Mouse (Mus musculus): Measurements from ENCODE around the gene Ptprg.
"Not testable (repeated sequence)": the region's sequence is repeated elsewhere in the genome, so short reads cannot be mapped to it uniquely, and the experiment has no call there.

Gene Ptprg

DNA sequence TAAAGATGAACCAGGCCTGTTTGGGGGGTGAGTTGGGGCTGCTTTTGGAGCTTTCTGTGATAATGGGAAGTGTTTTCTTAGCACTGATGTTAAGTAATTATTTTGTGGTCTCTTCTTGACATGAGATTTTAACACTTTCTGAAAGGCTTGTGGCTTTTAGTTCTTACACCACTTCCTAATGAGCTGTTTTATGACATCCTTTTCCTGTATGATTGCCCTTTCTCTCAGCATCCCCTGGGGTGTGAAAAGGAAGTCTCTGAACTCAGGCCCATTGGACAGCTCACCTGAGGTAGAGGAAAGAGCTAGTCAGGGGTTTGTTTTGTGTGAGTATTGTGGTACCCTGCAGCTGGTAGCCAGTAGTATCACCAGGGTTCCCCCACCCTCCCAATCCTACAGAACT, 179.0 kb downstream of the Ptprg start:
- in situ Hi-C loops (cut with MboI, MseI), result no loop called here

DNA sequence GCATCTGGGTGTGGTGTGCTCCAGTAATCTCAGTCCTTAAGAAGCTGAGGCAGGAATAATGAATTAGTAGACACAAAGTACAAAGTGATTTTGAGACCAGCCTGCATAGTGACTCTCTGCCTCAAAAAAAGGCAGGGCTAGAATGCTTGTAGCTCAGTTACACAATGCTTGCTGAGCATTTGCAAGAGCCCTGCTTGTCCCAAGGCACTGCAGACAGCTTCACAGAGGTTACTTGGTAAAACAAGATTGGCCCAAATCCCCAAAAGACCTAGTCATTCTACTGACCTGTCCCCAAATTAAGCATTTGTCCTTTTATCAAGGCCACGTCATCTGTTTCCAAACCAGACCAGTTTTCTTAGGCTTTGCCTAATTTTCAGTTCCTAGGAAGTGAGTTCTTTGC, 190.4 kb downstream of the Ptprg start:
- in situ Hi-C loops (cut with MboI, MseI), result no loop called here

DNA sequence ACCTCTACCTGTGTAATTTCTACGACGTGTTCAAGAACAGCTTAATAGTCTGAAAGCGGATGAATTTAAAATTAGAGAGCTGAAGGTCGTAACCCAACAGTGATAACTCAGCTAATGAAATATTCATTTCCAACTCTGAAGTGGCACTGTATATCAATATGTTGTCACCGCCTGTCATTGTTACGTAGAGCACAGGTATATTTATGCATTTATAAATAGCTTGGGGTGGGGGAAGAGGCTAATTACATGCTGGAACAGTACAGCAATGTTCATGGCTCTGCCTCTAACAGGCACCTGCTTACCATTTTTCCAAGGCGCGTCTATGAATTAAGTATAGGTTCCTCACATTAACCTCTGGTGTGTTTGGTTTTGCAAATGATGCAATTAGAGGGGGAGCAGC, 199.3 kb downstream of the Ptprg start:
- in situ Hi-C loops (cut with MboI, MseI), result no loop called here

GRCm38 (mm10) chr14:11754656-11755055, 201.3 kb downstream of the Ptprg start:
- in situ Hi-C loops (cut with MboI, MseI), result no loop called here

GRCm38 (mm10) chr14:11758185-11758584, 204.9 kb downstream of the Ptprg start:
- in situ Hi-C loops (cut with MboI, MseI), result no loop called here

GRCm38 (mm10) chr14:11759356-11759755, 206.0 kb downstream of the Ptprg start:
- in situ Hi-C loops (cut with MboI, MseI), result no loop called here

DNA sequence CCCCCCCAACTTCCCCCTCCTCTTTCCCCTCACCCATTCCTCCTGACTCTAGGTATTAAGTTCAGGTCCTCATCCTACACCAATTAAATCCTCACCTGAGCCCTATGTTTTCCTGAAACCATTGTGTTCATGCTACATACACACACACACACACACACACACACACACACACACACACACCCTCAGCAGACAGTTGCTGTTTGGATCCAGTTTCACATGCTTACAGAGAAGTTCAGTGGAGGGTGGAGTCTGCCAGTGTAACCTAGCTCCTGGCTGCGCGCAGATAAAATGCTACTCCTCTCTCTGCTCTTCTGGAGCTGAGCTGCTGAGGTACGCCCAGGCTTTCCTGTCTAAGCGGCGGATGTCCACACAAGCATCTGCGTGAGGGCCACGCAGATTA, 209.7 kb downstream of the Ptprg start:
- in situ Hi-C loops (cut with MboI, MseI), result no loop called here

- in situ Hi-C loops (cut with MboI, MseI), result no loop called here
Observed at GRCm38 (mm10) chr14:11772736-11773135, 219.4 kb downstream of the Ptprg start.

- in situ Hi-C loops (cut with MboI, MseI), result no loop called here
Observed at GRCm38 (mm10) chr14:11774476-11775037, 221.2 kb downstream of the Ptprg start.

- in situ Hi-C loops (cut with MboI, MseI), result no loop called here
Observed at GRCm38 (mm10) chr14:11775204-11775603, 221.9 kb downstream of the Ptprg start.

GRCm38 (mm10) chr14:11775951-11776495, 222.7 kb downstream of the Ptprg start:
- in situ Hi-C loops (cut with MboI, MseI), result no loop called here

GRCm38 (mm10) chr14:11776566-11776965, 223.2 kb downstream of the Ptprg start:
- in situ Hi-C loops (cut with MboI, MseI), result no loop called here

GRCm38 (mm10) chr14:11791190-11791589, 237.9 kb downstream of the Ptprg start:
- in situ Hi-C loops (cut with MboI, MseI), result no loop called here

GRCm38 (mm10) chr14:11793847-11794246, 240.5 kb downstream of the Ptprg start:
- in situ Hi-C loops (cut with MboI, MseI), result no loop called here

DNA sequence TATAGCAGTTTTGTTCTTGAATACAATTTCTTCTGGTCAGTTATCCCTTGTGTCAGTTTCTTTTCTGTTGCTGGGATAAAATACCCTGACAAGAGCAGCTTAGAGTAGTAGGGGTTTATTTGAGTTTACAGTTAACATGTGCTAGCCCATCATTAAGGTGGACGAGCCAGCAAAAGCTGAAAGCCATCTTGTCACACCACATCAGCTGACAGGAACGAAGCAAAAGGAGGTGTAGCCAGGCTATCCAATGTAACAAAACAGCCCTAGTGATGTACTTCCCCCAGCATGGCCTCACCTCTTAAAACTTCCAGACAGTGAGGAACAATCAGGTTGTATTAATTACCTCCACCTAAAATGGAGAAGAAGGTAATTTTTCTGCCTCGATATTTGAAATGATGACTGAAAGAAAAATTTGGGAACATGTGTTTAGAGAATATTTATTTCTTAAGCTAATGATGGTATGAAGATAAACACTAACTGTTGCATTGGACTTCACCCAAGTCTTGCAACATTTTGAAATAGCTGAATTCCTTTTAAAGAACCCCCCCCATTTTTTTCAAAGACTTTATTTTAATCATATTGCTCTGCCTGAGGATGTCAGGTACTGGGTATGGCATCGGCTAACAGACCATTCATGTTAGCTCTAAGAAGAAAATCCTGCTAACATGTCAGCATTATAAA, 249.2 kb downstream of the Ptprg start:
- in situ Hi-C loops (cut with MboI, MseI), result no loop called here

DNA sequence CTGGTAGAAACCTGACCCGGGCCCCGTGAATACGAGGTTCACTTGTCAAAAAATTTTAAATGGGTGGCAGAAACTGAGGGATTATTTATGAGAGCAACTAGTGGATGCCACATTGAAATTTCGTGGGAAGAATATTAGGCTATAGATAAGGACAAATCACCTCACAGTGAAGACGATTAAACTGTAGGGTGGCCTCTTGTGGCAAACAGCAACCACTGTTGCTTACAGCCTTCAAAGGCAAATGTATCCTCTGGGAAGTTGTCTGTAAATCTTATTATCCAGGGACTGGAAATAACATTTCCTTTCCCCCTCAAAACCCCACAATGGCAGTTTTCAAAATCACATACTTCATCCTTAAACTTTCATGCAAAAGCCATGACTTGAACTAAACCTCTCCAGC, 253.3 kb downstream of the Ptprg start:
- in situ Hi-C loops (cut with MboI, MseI), result no loop called here

GRCm38 (mm10) chr14:11807465-11807864, 254.1 kb downstream of the Ptprg start:
- in situ Hi-C loops (cut with MboI, MseI), result no loop called here

- in situ Hi-C loops (cut with MboI, MseI), result no loop called here
Observed at GRCm38 (mm10) chr14:11811142-11811761, 257.9 kb downstream of the Ptprg start.

DNA sequence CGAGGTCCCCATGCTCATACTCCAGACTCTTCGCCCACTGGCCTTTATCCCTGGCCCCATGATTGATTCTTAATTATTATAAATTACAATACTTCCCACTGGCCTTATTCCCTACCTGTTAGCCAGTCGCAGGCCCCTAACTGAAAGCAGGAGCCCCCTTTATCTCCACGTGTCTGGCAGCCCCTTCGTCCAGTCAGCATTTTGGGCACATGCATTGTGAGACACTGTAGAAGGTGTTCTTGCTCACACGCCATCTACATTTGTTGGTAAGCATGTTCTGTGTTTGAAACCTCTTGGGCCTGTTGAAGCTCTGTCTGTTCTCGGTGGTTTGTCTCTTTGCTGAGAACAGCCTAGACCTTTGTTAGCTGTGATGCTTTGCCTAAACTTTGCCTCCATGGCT, 259.0 kb downstream of the Ptprg start:
- in situ Hi-C loops (cut with MboI, MseI), result no loop called here

DNA sequence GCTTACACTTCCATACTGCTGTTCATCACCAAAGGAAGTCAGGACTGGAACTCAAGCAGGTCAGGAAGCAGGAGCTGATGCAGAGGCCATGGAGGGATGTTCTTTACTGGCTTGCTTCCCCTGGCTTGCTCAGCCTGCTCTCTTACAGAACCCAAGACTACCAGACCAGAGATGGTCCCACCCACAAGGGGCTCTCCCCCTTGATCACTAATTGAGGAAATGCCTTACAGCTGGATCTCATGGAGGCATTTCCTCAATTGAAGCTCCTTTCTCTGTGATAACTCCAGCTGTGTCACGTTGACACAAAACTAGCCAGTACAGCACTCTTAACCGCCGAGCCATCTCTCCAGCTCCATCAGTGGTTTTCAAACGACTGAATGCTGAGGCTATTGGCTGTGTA, 261.5 kb downstream of the Ptprg start:
- in situ Hi-C loops (cut with MboI, MseI), result not testable (repeated sequence)

DNA sequence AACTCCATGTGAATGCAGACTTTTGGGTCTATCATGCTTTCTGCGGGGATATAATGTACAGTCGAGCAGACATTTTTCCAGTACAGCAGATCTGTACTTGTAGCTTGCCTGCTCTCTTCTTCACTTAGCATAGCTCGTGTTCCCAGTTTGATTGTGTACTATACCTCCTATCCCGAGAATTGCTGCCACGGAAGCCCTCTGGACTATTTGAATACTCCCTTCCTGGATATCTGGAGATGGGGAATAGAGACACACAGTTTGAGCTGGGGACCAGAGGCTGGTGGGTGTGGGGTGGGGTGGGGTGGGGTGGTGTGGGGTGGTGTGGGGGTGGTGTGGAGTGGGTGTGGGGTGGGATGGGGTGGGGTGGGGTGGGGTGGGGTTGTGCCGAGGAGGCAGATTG, 263.9 kb downstream of the Ptprg start:
- in situ Hi-C loops (cut with MboI, MseI), result no loop called here

GRCm38 (mm10) chr14:11818054-11818453, 264.7 kb downstream of the Ptprg start:
- in situ Hi-C loops (cut with MboI, MseI), result no loop called here

GRCm38 (mm10) chr14:11818721-11819120, 265.4 kb downstream of the Ptprg start:
- in situ Hi-C loops (cut with MboI, MseI), result no loop called here
